Mouse (Mus musculus) lung, adult 2 months (tissue): ENCODE data around the gene Armh3.

Source experiments
- CTCF ChIP-seq: fragments of 200-500 bp; IDR thresholded peaks from 2 replicates; pipeline ENCODE4 v1.5.1; 2011; ENCODE audit warnings: mild to moderate bottlenecking, low read length, control low read depth; ENCODE audit not compliant: insufficient read depth
- POLR2A ChIP-seq: fragments of 200-500 bp; IDR thresholded peaks from 2 replicates; pipeline ENCODE4 v1.6.1; 2011; ENCODE audit warnings: low read depth, mild to moderate bottlenecking, control low read depth, low read length, borderline replicate concordance; ENCODE audit errors: extremely low read depth

DNA sequence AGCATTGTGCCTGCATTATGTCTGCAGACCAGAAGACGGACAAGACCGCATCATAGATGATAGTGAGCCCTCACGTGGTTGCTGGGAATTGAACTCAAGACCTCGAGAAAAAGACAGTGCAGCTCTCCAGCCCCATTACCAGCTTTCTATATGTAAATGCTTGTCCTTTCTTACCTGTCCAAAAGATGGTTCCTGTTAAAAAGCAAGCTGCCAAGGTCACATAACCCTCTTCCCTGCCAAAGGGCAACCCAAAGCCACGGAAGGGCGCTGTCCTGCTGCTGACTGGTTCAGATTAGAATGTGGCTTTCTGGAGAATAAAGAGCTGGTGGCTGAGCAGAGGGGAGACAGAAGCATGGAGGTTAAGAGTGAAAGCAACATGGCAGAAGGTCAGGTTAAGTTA, 90.9 kb downstream of the Armh3 start:
- TF ChIP-seq POLR2A (no peak), CTCF (no peak)
